Mouse (Mus musculus) olfactory bulb, adult 2 months (tissue): Measurements from ENCODE around the gene Reep6.

Experiments used
- CTCF ChIP-seq: fragments of 200-500 bp; IDR thresholded peaks from 2 replicates; pipeline ENCODE4 v1.5.1; 2012; ENCODE audit warnings: low read depth, mild to moderate bottlenecking, low read length, moderate library complexity; ENCODE audit not compliant: insufficient read depth
- POLR2A ChIP-seq: fragments of 200-500 bp; IDR thresholded peaks from 2 replicates; pipeline ENCODE4 v1.6.1; 2012; ENCODE audit warnings: mild to moderate bottlenecking, low read depth, low read length, moderate library complexity; ENCODE audit not compliant: insufficient read depth

- TF ChIP-seq POLR2A (no peak), CTCF (no peak)
These were observed 28.4 kb downstream of the Reep6 start for GRCm38 (mm10) chr10:80357994-80358639.
